Mouse (Mus musculus) E14TG2a.4 (cell line): ENCODE data around the gene Gm16430.
"Not testable (repeated sequence)": the region's sequence is repeated elsewhere in the genome, so short reads cannot be mapped to it uniquely, and the experiment has no call there.

ENCODE experiments used
- H3K27me3 ChIP-seq: 2 replicates; pipeline ENCODE4 v1.6.1; 2014; ENCODE audit warnings: low read length, control low read depth; ENCODE audit not compliant: insufficient read depth
- H3K36me3 ChIP-seq: 2 replicates; pipeline ENCODE4 v1.6.1; 2014; ENCODE audit warnings: low read length, control low read depth; ENCODE audit not compliant: insufficient read depth
- H3K4me1 ChIP-seq: replicated peaks from 2 replicates; pipeline ENCODE4 v1.6.1; 2014; ENCODE audit warnings: low read depth, low read length, control low read depth
- H3K4me3 ChIP-seq: replicated peaks from 2 replicates; pipeline ENCODE4 v1.5.1; 2014; ENCODE audit warnings: mild to moderate bottlenecking, low read length
- H3K9me3 ChIP-seq: 2 replicates; pipeline ENCODE4 v1.6.1; 2014; ENCODE audit warnings: low read length, control low read depth

Gene Gm16430

GRCm38 (mm10) chrX:54621911-54622310 lies at the start of gene Gm16430:
TSS of gene Gm16430 (plus strand) at chrX:54622211.
- H3K4me1 ChIP-seq, H3K27me3 ChIP-seq, H3K9me3 ChIP-seq, H3K4me3 ChIP-seq, H3K36me3 ChIP-seq: not testable (repeated sequence)
